Comparison of ENCODE assay signal across 10 mouse cellular contexts in genomic region chr1:60954759-60955158, GRCm38 (mm10). TPM values are rescaled to one million over a fixed set of nuclear protein-coding genes. Genes with fewer than 3 reads are reported as not detected.
DNase-seq lines count a peak whose midpoint lies in the region; ATAC-seq and TF ChIP-seq lines count a peak whose summit lies in the region.
"Had no signal": no experiment of that assay in that cellular context is flagged by ENCODE, and none has a peak within 500 bp of the region (broad histone marks: within the 10 kb centered on the region; RNA-seq: fewer than 3 reads in every experiment).

No protein-coding gene starts in this region.

- TF ChIP-seq CTCF in hindbrain, postnatal 0 days (IDR thresholded peaks at IDR 0.05; ENCODE audit: low read depth), result peak; percentile 55

- no peak for ATAC-seq in hindbrain, postnatal 0 days
- no peak for ATAC-seq in hindbrain, embryonic 14.5 days (ENCODE audit: low FRiP score)
- ATAC-seq in forebrain, embryonic 15.5 days (replicated peaks), result no peak

- no peaks in the 10 kb centered on the region for H3K36me3 ChIP-seq in hindbrain, postnatal 0 days (ENCODE audit: insufficient read depth, low read length)
- no peaks in the 10 kb centered on the region for H3K36me3 ChIP-seq in hindbrain, embryonic 14.5 days (replicated peaks; ENCODE audit: control insufficient read depth, insufficient read depth)
- H3K36me3 ChIP-seq in forebrain, embryonic 15.5 days, result no peaks in the 10 kb centered on the region
- H3K36me3 ChIP-seq: heart, embryonic 15.5 days; lung, embryonic 15.5 days had no signal

- no peak overlapping the region for H3K9ac ChIP-seq in hindbrain, postnatal 0 days (replicated peaks; ENCODE audit: low read length)
- H3K9ac ChIP-seq in hindbrain, embryonic 14.5 days, result no peak overlapping the region
- H3K9ac ChIP-seq in forebrain, embryonic 15.5 days (replicated peaks), result no peak overlapping the region
- H3K9ac ChIP-seq: heart, embryonic 15.5 days; lung, embryonic 15.5 days had no signal

- no peak overlapping the region for H3K4me3 ChIP-seq in hindbrain, postnatal 0 days (ENCODE audit: low read length)
- no peak overlapping the region for H3K4me3 ChIP-seq in hindbrain, embryonic 14.5 days (replicated peaks; ENCODE audit: low read length)
- no peak overlapping the region for H3K4me3 ChIP-seq in forebrain, embryonic 15.5 days
- H3K4me3 ChIP-seq: heart, embryonic 15.5 days; lung, embryonic 15.5 days had no signal

- WGBS in hindbrain, postnatal 0 days, result 46% methylated on average over 2 of the region's 2 CpGs
- 54% methylated on average over 2 of the region's 2 CpGs for WGBS in hindbrain, embryonic 14.5 days
- 63% methylated on average over 2 of the region's 2 CpGs for whole genome bisulfite sequencing in forebrain, embryonic 15.5 days

- peak; percentile 13 for DNase-seq in hindbrain, postnatal 0 days (ENCODE audit: low spot score)
- DNase-seq in hindbrain, embryonic 14.5 days (ENCODE audit: low spot score), result no peak
- DNase-seq in A20 (ENCODE audit: low read depth, low spot score) (peak; percentile 55), MN1 (ENCODE audit: low spot score) (peak; percentile 8)
- peak; percentile 84 for DNase-seq in induced T-regulatory cell, adult 2 months (ENCODE audit: low read depth)
- no peak for DNase-seq in frontal cortex, postnatal 25 days (ENCODE audit: low spot score in 2 of 2)
- no peak for DNase-seq in ovary, postnatal 36 days (ENCODE audit: low spot score)

- H3K27me3 ChIP-seq in hindbrain, postnatal 0 days (ENCODE audit: insufficient read depth, low read length), result no peaks in the 10 kb centered on the region
- H3K27me3 ChIP-seq in hindbrain, embryonic 14.5 days (ENCODE audit: control insufficient read depth, insufficient read depth, low read length), result no peaks in the 10 kb centered on the region
- no peaks in the 10 kb centered on the region for H3K27me3 ChIP-seq in forebrain, embryonic 15.5 days
- H3K27me3 ChIP-seq: heart, embryonic 15.5 days; lung, embryonic 15.5 days had no signal

- H3K4me2 ChIP-seq in hindbrain, postnatal 0 days (ENCODE audit: low read depth, low read length), result no peak overlapping the region
- H3K4me2 ChIP-seq in hindbrain, embryonic 14.5 days (replicated peaks), result no peak overlapping the region
- no peak overlapping the region for H3K4me2 ChIP-seq in forebrain, embryonic 15.5 days (replicated peaks)
- H3K4me2 ChIP-seq: heart, embryonic 15.5 days; lung, embryonic 15.5 days had no signal

- H3K4me1 ChIP-seq in hindbrain, postnatal 0 days (ENCODE audit: insufficient read depth, low read length), result no peaks in the 10 kb centered on the region
- H3K4me1 ChIP-seq in hindbrain, embryonic 14.5 days (replicated peaks; ENCODE audit: control insufficient read depth, insufficient read depth, low read length), result no peaks in the 10 kb centered on the region
- no peaks in the 10 kb centered on the region for H3K4me1 ChIP-seq in forebrain, embryonic 15.5 days

- no peaks in the 10 kb centered on the region for H3K9me3 ChIP-seq in hindbrain, postnatal 0 days (ENCODE audit: low read length)
- no peaks in the 10 kb centered on the region for H3K9me3 ChIP-seq in hindbrain, embryonic 14.5 days (ENCODE audit: control insufficient read depth, low read length)
- no peaks in the 10 kb centered on the region for H3K9me3 ChIP-seq in forebrain, embryonic 15.5 days
- H3K9me3 ChIP-seq: heart, embryonic 15.5 days; lung, embryonic 15.5 days had no signal

- no peak overlapping the region for H3K27ac ChIP-seq in hindbrain, postnatal 0 days
- no peak overlapping the region for H3K27ac ChIP-seq in hindbrain, embryonic 14.5 days
- H3K27ac ChIP-seq in forebrain, embryonic 15.5 days (replicated peaks), result no peak overlapping the region
- H3K27ac ChIP-seq: lung, embryonic 15.5 days had no signal

RNA-seq across cellular contexts. Expression of gene Icos, which starts 23.0 kb away (rescaled TPM):
- 0.25 TPM in 1 of 2 replicates, not detected in the other for total RNA-seq in hindbrain, postnatal 0 days (2014; rRNA removed)
- 0.10 and 0.19 TPM in 2 replicates for polyA plus RNA-seq in hindbrain, postnatal 0 days (2015; fragmentation: Nextera tagmentation; extraction: Ambion mirVana)
- 0.10 and 0.19 TPM in 2 replicates for polyA plus RNA-seq in hindbrain, embryonic 14.5 days (2014; fragmentation: Nextera tagmentation; extraction: Ambion mirVana)
- 0.05 and 0.15 TPM in 2 replicates for polyA plus RNA-seq in forebrain, embryonic 15.5 days (2015; fragmentation: Nextera tagmentation; extraction: Ambion mirVana)

Comparison
In these comparisons a context has a peak if more than half of its experiments do, and no peak if none do; other contexts are left out.
1. DNase-seq: peak in hindbrain, postnatal 0 days (single experiment), A20 (single experiment), MN1 (single experiment) and induced T-regulatory cell, adult 2 months (single experiment); none in hindbrain, embryonic 14.5 days (single experiment), frontal cortex, postnatal 25 days (0 of 2) and ovary, postnatal 36 days (single experiment).